Mouse (Mus musculus) natural killer cell, adult 2 months (primary cell): Measurements from ENCODE around the gene Metap1d.
A peak's percentile ranks its signal among the peaks of the same experiment; 100 is the strongest.

ENCODE experiments used
- DNase-seq, 2 experiments: peaks; one replicate each; pipeline ENCODE4 v3.0.0; 2022; ENCODE audit warnings: low spot score in 2 of 2

Gene Metap1d

GRCm38 (mm10) chr2:71453161-71453916 lies at the start of gene Metap1d:
Gene Metap1d, plus strand, starts transcription at chr2:71453276.
- DNase-seq: peak; percentile 83 to 88

- DNase-seq: no peak
These were observed 47.5 kb upstream of the Metap1d start for GRCm38 (mm10) chr2:71405613-71406012.

GRCm38 (mm10) chr2:71418760-71419280 lies 34.3 kb upstream of the Metap1d start:
- no peak for DNase-seq

- no peak for DNase-seq
These were observed 33.7 kb upstream of the Metap1d start for GRCm38 (mm10) chr2:71419408-71419807.

GRCm38 (mm10) chr2:71420895-71421425 lies 32.1 kb upstream of the Metap1d start:
- no peak for DNase-seq

- DNase-seq: no peak
These were observed 28.5 kb upstream of the Metap1d start for GRCm38 (mm10) chr2:71424545-71424944.

GRCm38 (mm10) chr2:71435440-71435839 lies 17.6 kb upstream of the Metap1d start:
- no peak for DNase-seq

GRCm38 (mm10) chr2:71443376-71443775 lies 9.7 kb upstream of the Metap1d start:
- DNase-seq: no peak

GRCm38 (mm10) chr2:71445536-71446196 lies 7.4 kb upstream of the Metap1d start:
- DNase-seq: no peak

GRCm38 (mm10) chr2:71449604-71450003 lies 3.5 kb upstream of the Metap1d start:
- no peak for DNase-seq

- no peak for DNase-seq
These were observed 1.3 kb upstream of the Metap1d start for GRCm38 (mm10) chr2:71451761-71452160.

- no peak for DNase-seq
These were observed 813 bp downstream of the Metap1d start for GRCm38 (mm10) chr2:71453917-71454260.

GRCm38 (mm10) chr2:71458624-71459023 lies 5.5 kb downstream of the Metap1d start:
- DNase-seq: no peak

- no peak for DNase-seq
These were observed 6.6 kb downstream of the Metap1d start for GRCm38 (mm10) chr2:71459659-71460058.

GRCm38 (mm10) chr2:71461139-71461538 lies 8.1 kb downstream of the Metap1d start:
- DNase-seq: no peak

GRCm38 (mm10) chr2:71461589-71461988 lies 8.5 kb downstream of the Metap1d start:
- DNase-seq: no peak

- DNase-seq: no peak
These were observed 9.0 kb downstream of the Metap1d start for GRCm38 (mm10) chr2:71462066-71462465.

GRCm38 (mm10) chr2:71462553-71462952 lies 9.5 kb downstream of the Metap1d start:
- DNase-seq: no peak

GRCm38 (mm10) chr2:71466103-71466502 lies 13.0 kb downstream of the Metap1d start:
- DNase-seq: no peak

GRCm38 (mm10) chr2:71466861-71467450 lies 13.9 kb downstream of the Metap1d start:
- no peak for DNase-seq

GRCm38 (mm10) chr2:71471094-71471493 lies 18.0 kb downstream of the Metap1d start:
- DNase-seq: no peak

- DNase-seq: no peak
These were observed 20.8 kb downstream of the Metap1d start for GRCm38 (mm10) chr2:71473830-71474229.
